Mouse (Mus musculus): ENCODE measurements around the gene Smdt1. TPM values are rescaled to one million over a fixed set of nuclear protein-coding genes. Genes with fewer than 3 reads are reported as not detected.
A peak's percentile ranks its signal among the peaks of the same experiment; 100 is the strongest.
"Not testable (repeated sequence)": the region's sequence is repeated elsewhere in the genome, so short reads cannot be mapped to it uniquely, and the experiment has no call there.

The Smdt1 gene
- total and polyA plus RNA-seq, 2 experiments from 2014 or later, result 167 to 337 TPM

DNA sequence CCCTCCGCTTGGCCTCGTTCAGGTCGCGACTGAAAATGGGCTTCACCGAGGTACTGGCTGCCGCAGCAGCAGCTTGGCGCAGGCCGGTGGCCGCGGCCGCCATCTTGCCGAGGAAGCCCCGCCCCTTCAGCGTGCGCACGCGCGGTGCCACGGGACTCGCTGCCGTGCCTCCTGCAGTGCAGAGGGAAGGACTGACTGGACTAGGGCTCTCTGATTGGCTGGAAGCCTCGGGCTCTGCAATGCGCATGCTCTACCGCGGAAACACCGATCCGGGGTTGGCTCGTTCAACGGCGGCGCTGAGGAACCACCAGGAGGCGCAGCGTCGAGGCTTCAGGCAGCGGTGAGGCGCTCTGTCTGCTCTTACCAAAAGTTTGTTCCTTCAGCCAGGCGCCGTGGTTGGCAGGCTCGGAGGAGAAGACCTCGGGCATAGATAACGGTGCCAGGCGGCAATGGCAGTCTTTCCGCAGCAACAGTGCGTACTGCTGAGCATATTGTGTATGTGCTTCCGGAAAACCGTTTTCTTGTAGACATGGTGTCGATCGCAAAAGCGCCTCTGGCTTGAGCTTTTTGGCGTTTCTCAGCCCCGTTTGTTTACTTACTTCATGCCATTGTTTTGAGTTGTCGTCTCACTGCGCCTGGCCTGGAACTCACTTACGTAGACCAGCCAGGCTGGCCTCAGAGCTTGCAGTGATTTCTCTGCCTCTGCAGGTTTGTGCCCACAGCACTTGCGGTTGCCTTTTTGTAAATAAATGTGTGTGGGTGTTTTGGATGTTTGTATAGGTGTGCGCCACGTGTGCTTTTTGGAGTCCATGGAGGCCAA is 15.6 kb downstream of the Smdt1 start, which contains the start of gene Ndufa6:
Gene Ndufa6 (minus strand): TSS at position 197 of the 820 bp plus-strand sequence.
- H3K9ac ChIP-seq, result peak within 1 kb of the TSS; percentile 99
- 2% methylated on average over 57 of the region's 57 CpGs for WGBS
- peak within 1 kb of the TSS; percentile 88 for H3K27ac ChIP-seq (ENCODE audit: low read depth, low read length)
- no peaks in the 10 kb centered on the region for H3K9me3 ChIP-seq (ENCODE audit: low read length)
- H3K4me2 ChIP-seq (ENCODE audit: low read depth), result peak within 1 kb of the TSS; percentile 78
- DNase-seq (peak; percentile 99), ATAC-seq (peak; percentile 100)
- peaks cover 15% of the 10 kb centered on the region for H3K36me3 ChIP-seq (ENCODE audit: insufficient read depth)
- peaks cover 11% of the 10 kb centered on the region for H3K4me1 ChIP-seq (ENCODE audit: insufficient read depth)
- no peaks in the 10 kb centered on the region for H3K27me3 ChIP-seq (ENCODE audit: insufficient read depth, low read length)
- H3K4me3 ChIP-seq (ENCODE audit: low read depth, low read length), result peak within 1 kb of the TSS; percentile 97
- peak; percentile 99 for TF ChIP-seq CTCF (IDR thresholded peaks at IDR 0.05; ENCODE audit: low read depth)

DNA sequence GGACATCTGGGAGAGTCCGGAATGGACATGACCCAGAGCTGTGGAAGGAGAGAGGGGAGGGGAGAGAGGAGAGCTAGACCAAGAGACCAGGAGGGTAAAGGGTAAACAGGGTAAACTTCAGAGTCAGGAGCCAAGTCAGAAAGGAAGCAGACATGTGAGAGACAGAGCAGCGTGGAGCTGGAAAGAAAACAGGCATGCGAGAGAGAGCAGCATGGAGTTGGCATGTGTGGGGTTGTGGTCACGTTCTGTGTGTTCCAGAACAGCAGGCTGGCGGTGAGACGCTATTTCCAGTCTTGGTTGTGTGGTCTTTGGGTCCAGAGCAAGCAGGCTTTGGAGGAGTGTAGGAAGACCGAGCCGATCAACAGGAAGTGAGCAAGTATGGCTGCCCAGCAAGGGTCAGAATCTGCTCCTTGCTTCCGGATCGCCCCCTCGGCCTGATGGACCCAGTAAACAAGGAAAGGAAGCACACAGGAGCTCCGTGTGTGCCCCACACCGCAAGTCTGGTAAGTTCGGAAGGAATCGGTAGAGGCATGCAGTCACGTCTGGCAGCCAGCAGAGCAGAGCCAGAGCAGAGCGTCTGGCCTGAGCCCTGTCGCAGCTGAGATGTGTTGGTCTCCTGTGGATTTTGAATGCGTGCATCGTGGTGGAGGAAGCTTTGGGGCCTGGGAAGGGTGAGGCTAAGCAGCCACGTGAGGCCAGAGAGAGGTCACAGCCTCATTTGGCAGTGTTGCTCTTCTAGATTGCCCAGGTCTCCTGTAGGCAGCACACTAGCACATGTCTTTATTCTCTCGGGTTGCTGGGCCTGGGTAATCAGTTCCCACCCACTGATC is 19.9 kb downstream of the Smdt1 start:
- Histone ChIP-seq H3K9ac (no peak overlapping the region), H3K36me3 (ENCODE audit: insufficient read depth) (no peaks in the 10 kb centered on the region), H3K9me3 (ENCODE audit: low read length) (no peaks in the 10 kb centered on the region), H3K27ac (ENCODE audit: low read depth, low read length) (no peak overlapping the region), H3K27me3 (ENCODE audit: insufficient read depth, low read length) (no peaks in the 10 kb centered on the region), H3K4me3 (ENCODE audit: low read depth, low read length) (no peak overlapping the region), H3K4me2 (ENCODE audit: low read depth) (no peak overlapping the region), H3K4me1 (ENCODE audit: insufficient read depth) (no peaks in the 10 kb centered on the region)
- no peak for DNase-seq
- no peak for TF ChIP-seq CTCF (IDR thresholded peaks at IDR 0.05; ENCODE audit: low read depth)
- no peak for ATAC-seq
- WGBS, result 65% methylated on average over 22 of the region's 22 CpGs

DNA sequence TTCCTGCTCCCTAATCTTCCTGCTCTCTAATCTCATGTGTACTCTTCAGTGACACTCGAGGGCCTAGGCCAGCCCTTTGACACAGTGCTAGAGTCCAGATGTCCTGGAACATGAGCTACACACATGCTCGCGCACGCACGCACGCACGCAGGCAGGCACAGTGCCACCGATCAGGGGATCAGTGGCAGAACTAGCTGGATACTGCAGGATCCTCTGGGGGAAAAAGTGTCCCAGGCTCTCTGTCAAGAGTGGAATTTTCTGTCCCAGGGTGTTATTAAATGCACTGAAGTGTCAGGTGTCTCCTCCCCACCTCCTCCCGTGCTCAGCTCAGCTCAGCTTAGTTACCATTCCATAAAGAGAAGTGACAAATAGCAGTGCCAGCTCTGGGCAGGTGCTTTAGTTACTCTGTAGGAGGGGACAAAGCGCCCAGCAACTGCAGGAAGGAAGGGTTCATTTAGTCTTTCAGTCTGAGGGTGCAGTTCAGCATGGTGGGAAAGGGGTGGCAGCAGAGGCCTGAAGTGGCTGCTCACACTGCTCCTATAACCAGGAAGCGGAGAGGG is 22.8 kb downstream of the Smdt1 start:
- no peaks in the 10 kb centered on the region for H3K36me3 ChIP-seq (ENCODE audit: insufficient read depth)
- H3K4me2 ChIP-seq (ENCODE audit: low read depth), result no peak overlapping the region
- H3K9ac ChIP-seq, result no peak overlapping the region
- no peaks in the 10 kb centered on the region for H3K4me1 ChIP-seq (ENCODE audit: insufficient read depth)
- DNase-seq, result peak; percentile 40
- WGBS, result 74% methylated on average over 11 of the region's 11 CpGs
- TF ChIP-seq CTCF (IDR thresholded peaks at IDR 0.05; ENCODE audit: low read depth), result peak; percentile 65
- no peak overlapping the region for H3K4me3 ChIP-seq (ENCODE audit: low read depth, low read length)
- H3K27me3 ChIP-seq (ENCODE audit: insufficient read depth, low read length), result no peaks in the 10 kb centered on the region
- ATAC-seq, result peak; percentile 69; the same call in 1 of the 2 replicates
- no peaks in the 10 kb centered on the region for H3K9me3 ChIP-seq (ENCODE audit: low read length)
- H3K27ac ChIP-seq (ENCODE audit: low read depth, low read length), result no peak overlapping the region

DNA sequence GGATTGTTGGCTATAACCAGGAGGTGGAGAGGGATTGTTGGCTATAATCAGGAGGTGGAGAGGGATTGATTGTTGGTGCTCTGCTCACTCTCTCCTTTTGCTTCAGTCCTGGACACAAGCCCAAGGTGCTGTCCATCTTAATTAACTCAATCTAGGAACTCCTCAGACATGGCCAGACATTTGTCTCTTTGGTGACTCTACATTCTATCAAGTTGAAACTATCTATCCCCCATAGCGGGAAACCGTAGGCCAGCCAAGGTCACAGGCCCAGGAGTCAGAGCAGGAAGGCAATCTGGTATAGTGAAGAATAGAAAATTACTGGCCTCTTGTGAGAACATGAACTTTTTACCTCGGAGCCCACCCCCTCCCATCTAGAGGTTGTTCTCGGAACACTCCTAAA is 23.5 kb downstream of the Smdt1 start:
- WGBS, result 86% methylated on average over 3 of the region's 4 CpGs
- no peak for DNase-seq
- Histone ChIP-seq H3K36me3 (ENCODE audit: insufficient read depth) (no peaks in the 10 kb centered on the region), H3K4me3 (ENCODE audit: low read depth, low read length) (no peak overlapping the region), H3K27ac (ENCODE audit: low read depth, low read length) (no peak overlapping the region), H3K9ac (no peak overlapping the region), H3K9me3 (ENCODE audit: low read length) (no peaks in the 10 kb centered on the region), H3K27me3 (ENCODE audit: insufficient read depth, low read length) (no peaks in the 10 kb centered on the region), H3K4me1 (ENCODE audit: insufficient read depth) (no peaks in the 10 kb centered on the region), H3K4me2 (ENCODE audit: low read depth) (no peak overlapping the region)
- ATAC-seq, result no peak
- TF ChIP-seq CTCF (IDR thresholded peaks at IDR 0.05; ENCODE audit: low read depth), result no peak

DNA sequence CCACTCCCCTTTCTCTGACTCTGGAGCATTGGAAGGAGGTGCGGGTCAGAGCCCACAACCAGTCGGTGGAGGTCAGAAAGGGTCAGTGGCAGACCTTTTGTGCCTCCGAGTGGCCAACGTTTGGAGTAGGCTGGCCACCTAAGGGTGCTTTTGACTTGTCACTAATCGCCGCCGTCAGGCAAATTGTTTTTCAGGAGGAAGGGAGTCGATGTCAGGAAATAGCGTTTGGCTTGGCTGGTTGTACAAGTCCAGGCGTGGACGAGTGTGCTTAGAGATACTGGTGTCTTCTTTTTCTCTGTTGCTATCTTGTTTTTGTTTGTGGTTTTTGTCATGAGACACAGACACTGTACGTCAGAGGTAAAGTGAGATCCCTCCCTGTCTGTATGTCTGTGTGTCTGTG is 25.0 kb downstream of the Smdt1 start:
- DNase-seq; H3K27ac ChIP-seq (ENCODE audit: low read depth, low read length); H3K36me3 ChIP-seq (ENCODE audit: insufficient read depth); ATAC-seq; H3K27me3 ChIP-seq (ENCODE audit: insufficient read depth, low read length); H3K4me1 ChIP-seq (ENCODE audit: insufficient read depth); H3K4me2 ChIP-seq (ENCODE audit: low read depth); H3K9ac ChIP-seq; H3K9me3 ChIP-seq (ENCODE audit: low read length); H3K4me3 ChIP-seq (ENCODE audit: low read depth, low read length): not testable (repeated sequence)
- WGBS, result 79% methylated on average over 7 of the region's 12 CpGs

DNA sequence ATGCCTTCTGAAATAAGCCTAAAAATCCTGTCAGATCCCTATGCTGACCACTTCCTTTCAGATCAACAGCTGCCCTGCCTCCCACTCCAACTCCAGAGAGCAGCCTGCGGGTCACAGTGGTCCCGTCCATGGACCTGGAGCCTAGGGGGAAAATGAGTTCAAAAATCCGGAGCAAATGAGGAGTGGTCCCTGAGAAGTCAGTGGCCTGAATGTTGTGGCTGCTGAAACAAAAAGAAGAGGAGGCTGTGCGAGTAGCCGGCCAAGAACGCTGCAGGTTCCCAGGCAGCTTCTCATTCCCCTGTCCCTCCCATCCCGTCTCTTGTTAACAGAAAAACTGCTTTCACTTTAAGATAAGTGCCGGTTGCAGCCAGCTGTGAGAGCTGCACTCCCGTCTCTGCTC is 25.8 kb downstream of the Smdt1 start:
- not testable (repeated sequence) for H3K36me3 ChIP-seq (ENCODE audit: insufficient read depth); H3K27me3 ChIP-seq (ENCODE audit: insufficient read depth, low read length); H3K4me2 ChIP-seq (ENCODE audit: low read depth); H3K27ac ChIP-seq (ENCODE audit: low read depth, low read length); DNase-seq; H3K4me1 ChIP-seq (ENCODE audit: insufficient read depth); H3K9me3 ChIP-seq (ENCODE audit: low read length); H3K4me3 ChIP-seq (ENCODE audit: low read depth, low read length); H3K9ac ChIP-seq; ATAC-seq
- WGBS, result 10% methylated on average over 6 of the region's 9 CpGs

DNA sequence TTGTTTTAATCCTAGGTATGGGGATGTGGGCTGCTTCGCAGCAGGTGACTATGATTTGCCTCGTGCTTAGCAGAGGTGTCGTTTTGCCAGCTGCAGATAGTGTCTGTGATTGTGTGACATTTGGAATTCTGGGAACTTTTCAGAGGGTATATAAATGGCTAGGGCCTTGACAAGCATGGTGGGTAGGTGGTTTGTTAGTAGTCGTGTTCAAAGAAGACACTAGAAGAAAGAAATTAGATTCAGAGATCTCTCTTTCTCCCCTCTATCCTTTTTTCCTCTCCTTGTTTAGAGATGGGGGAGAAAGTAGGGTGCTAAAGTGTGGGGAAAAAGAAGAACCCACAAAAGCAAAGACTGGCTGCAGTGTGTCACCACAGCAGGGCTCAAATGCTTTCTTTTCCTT is 29.4 kb downstream of the Smdt1 start:
- TF ChIP-seq CTCF (IDR thresholded peaks at IDR 0.05; ENCODE audit: low read depth), result no peak
- Histone ChIP-seq H3K9me3 (ENCODE audit: low read length) (no peaks in the 10 kb centered on the region), H3K27ac (ENCODE audit: low read depth, low read length) (no peak overlapping the region), H3K27me3 (ENCODE audit: insufficient read depth, low read length) (no peaks in the 10 kb centered on the region), H3K4me2 (ENCODE audit: low read depth) (no peak overlapping the region), H3K36me3 (ENCODE audit: insufficient read depth) (no peaks in the 10 kb centered on the region), H3K4me1 (ENCODE audit: insufficient read depth) (no peaks in the 10 kb centered on the region), H3K4me3 (ENCODE audit: low read depth, low read length) (no peak overlapping the region), H3K9ac (no peak overlapping the region)
- WGBS, result 94% methylated on average over 4 of the region's 4 CpGs
- DNase-seq, result no peak
- no peak for ATAC-seq

Data from forebrain, postnatal 0 days (tissue).